Mouse (Mus musculus): ENCODE measurements at regions not wholly inside any gene's neighbourhood (a gene's known extent, or its start where the extent isn't known, plus 50 kb on each side); places are given as distances from the start of the nearest gene placed in this dataset.
"Not testable (repeated sequence)": the region's sequence is repeated elsewhere in the genome, so short reads cannot be mapped to it uniquely, and the experiment has no call there.

DNA sequence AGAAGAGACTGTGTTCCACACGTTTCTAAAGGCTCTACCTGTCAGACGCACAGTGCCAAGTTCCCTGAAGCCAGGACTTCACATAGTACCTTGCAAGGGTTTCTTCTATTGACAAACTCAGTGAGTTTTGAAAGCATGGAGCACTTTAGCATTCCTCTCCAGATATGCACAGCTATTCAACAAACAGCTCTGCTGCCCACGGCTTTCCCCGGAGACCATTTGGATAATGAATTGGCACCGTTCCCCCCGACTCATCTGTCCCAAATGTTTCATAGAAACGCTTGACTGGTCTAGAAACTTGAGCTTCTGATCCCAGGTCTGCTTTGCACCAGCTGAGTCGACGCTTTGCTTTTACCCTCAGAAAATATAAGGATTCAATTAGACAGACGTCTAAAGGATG is 162.2 kb upstream of the St6galnac5 start:
- ATAC-seq (replicated peaks; ENCODE audit: low FRiP score, poor library complexity, severe bottlenecking), result no peak

- no peak for ATAC-seq (replicated peaks; ENCODE audit: low FRiP score, poor library complexity, severe bottlenecking)
These were observed 158.9 kb upstream of the St6galnac5 start for GRCm38 (mm10) chr3:153140985-153141384.

DNA sequence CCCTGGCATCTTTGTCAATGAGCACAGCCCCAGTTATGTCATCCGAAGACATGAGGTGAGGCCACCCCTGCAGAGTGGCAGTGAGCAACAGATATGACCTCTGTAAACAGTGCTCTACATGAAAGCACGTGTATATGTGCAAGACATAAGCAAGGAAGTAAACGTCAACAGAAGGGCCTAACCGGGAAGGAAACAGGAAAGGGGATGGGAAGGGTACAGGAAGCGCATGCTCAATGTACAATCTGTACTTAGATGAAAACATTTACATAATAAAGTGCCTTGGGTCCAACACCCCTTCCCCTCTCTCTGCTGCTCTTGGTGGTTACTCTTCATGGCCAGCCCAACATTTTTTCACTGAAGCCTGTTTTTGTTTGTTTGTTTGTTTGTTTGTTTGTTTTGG is 143.3 kb upstream of the St6galnac5 start:
- ATAC-seq (replicated peaks; ENCODE audit: low FRiP score, poor library complexity, severe bottlenecking), result no peak

DNA sequence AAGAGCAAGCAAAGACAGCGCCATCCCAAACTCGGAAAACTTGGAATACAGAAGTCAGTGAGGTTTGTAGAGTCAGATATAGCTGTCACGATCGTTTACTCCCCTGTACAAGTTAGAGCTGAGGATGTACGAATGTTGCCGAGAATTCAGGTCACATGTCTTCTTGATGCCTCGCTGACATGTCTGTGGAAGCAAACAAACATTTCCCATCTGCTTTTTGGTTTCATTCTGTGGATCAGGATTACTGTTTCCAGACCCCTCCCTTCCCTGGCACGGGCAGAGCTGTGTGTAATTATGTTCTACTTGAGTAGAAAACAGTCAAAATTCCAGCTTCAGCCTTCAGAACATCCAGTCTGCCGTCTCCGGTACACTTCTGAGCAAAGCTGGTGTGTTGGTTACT is 139.9 kb upstream of the St6galnac5 start:
- no peak for ATAC-seq (replicated peaks; ENCODE audit: low FRiP score, poor library complexity, severe bottlenecking)

- no peak for ATAC-seq (replicated peaks; ENCODE audit: low FRiP score, poor library complexity, severe bottlenecking)
These were observed 137.1 kb upstream of the St6galnac5 start for GRCm38 (mm10) chr3:153119142-153119541.

- no peak for ATAC-seq (replicated peaks; ENCODE audit: low FRiP score, poor library complexity, severe bottlenecking)
These were observed 136.6 kb upstream of the St6galnac5 start for GRCm38 (mm10) chr3:153118643-153119042.

DNA sequence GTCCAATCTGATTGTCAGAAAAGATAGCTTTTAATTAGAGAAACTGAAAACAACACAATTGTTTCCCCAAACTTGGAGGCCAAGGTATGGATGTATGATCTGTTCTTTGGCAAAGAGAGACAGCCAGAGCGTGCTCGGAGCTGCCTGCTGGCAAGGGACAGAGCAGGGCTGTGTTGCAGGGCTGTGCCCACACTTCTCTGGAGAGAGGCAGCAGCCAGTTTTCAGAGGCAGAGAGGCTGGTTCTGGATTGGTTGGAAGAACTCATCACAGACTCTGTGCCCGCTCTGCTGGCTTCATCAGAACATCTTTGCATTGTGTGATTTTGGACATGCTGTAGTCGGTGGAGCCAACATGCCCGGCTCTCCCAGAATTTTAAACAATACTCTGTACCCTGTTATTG is 123.5 kb upstream of the St6galnac5 start:
- ATAC-seq (replicated peaks; ENCODE audit: low FRiP score, poor library complexity, severe bottlenecking), result no peak

DNA sequence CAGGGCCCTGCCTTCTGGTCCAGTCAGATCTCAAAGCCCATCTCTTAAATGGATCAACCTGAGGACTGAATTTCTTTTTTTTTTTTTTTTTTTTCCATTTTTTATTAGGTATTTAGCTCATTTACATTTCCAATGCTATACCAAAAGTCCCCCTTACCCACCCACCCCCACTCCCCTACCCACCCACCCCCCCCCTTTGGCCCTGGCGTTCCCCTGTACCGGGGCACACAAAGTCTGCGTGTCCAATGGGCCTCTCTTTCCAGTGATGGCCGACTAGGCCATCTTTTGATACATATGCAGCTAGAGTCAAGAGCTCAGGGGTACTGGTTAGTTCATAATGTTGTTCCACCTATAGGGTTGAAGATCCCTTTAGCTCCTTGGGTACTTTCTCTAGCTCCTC is 108.5 kb upstream of the St6galnac5 start:
- ATAC-seq (replicated peaks; ENCODE audit: low FRiP score, poor library complexity, severe bottlenecking), result not testable (repeated sequence)

- ATAC-seq (replicated peaks; ENCODE audit: low FRiP score, poor library complexity, severe bottlenecking), result no peak
These were observed 103.2 kb upstream of the St6galnac5 start for GRCm38 (mm10) chr3:153085096-153085788.

GRCm38 (mm10) chr3:153084226-153085095 is 102.4 kb upstream of the St6galnac5 start:
- no peak for ATAC-seq (replicated peaks; ENCODE audit: low FRiP score, poor library complexity, severe bottlenecking)

DNA sequence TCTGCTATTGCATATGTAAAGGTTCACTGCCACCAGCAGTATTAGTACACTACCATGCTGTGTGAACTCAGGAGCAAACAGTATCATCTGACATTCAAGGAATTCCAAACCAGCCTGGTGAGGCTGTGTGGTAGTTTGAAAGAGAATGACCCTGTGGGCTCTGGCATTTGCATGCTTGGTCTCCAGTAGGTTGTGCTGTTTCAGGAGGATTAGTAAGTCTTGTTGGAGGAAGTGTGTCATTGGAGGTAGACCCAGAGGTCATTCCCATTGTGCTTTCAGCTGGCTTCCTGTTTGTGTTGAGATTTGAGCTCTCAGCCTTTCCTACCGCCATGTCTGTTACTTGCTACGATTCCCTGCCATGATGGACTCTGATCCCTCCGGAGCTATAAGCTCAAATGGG is 98.3 kb upstream of the St6galnac5 start:
- ATAC-seq (replicated peaks; ENCODE audit: low FRiP score, poor library complexity, severe bottlenecking), result no peak

GRCm38 (mm10) chr3:153077846-153078703 is 96.0 kb upstream of the St6galnac5 start:
- ATAC-seq (replicated peaks; ENCODE audit: low FRiP score, poor library complexity, severe bottlenecking), result no peak

DNA sequence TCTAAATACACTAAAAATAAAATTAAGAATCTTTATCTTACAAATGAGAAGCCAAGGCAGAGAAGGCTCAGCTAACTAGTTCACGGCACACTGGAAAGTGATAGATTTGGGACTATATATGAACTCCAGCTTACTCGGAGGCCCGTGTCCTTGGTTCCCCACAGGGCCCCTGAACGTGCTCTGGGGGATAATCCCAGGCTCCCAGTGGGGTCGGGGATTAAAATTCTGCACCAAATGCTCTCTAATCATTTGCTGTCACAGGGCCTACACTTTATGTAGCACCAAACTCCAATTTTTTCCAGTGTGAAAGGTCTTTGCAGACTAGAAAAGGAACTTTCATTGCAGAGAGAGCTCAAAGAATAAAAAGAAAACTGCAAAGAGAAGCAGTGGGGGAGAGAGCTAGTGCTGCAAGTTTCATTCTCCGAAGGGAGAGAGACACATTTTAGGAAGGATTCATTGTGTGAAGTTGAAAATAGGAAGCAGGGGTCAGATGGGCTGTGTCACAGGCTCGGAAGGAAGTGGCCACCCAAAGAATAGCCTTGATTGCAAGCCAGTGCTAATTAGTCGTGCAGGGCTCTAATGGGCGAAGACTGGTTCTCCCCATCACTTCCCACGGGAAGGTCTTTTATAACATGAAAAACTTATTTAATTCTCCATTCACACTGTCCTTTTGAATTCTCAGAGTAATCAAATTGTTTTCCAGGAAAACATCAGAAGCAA is 90.3 kb upstream of the St6galnac5 start:
- ATAC-seq (replicated peaks; ENCODE audit: low FRiP score, poor library complexity, severe bottlenecking), result no peak

DNA sequence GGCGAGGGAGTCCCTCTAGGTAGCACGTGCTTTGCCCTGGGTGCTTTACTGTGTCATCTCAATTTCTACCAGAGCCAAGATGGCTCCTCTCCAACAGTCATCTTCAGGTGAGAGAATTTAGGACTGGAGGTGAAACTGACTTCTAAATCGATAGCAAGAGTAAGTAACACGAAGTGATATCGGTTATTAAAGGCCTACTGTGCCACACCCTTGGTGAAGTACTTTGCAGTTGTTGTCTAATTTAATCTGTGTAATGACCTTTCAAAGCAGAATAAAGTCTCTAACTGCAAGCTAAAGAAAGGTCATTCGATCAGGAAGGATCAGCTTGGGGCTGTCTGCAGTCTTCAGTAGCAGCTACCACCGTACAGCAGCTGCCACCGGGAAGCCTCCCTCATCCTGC is 89.5 kb upstream of the St6galnac5 start:
- ATAC-seq (replicated peaks; ENCODE audit: low FRiP score, poor library complexity, severe bottlenecking), result no peak

- peak; percentile 67 for ATAC-seq (replicated peaks; ENCODE audit: low FRiP score, poor library complexity, severe bottlenecking)
These were observed 89.1 kb upstream of the St6galnac5 start for GRCm38 (mm10) chr3:153071123-153071522.

GRCm38 (mm10) chr3:153065890-153066289 is 83.8 kb upstream of the St6galnac5 start:
- no peak for ATAC-seq (replicated peaks; ENCODE audit: low FRiP score, poor library complexity, severe bottlenecking)

GRCm38 (mm10) chr3:153053163-153053562 is 71.1 kb upstream of the St6galnac5 start:
- no peak for ATAC-seq (replicated peaks; ENCODE audit: low FRiP score, poor library complexity, severe bottlenecking)

GRCm38 (mm10) chr3:153051566-153051965 is 69.5 kb upstream of the St6galnac5 start:
- ATAC-seq (replicated peaks; ENCODE audit: low FRiP score, poor library complexity, severe bottlenecking), result no peak

- ATAC-seq (replicated peaks; ENCODE audit: low FRiP score, poor library complexity, severe bottlenecking), result no peak
These were observed 63.3 kb upstream of the St6galnac5 start for GRCm38 (mm10) chr3:153045328-153045727.

GRCm38 (mm10) chr3:153033980-153034379 is 51.9 kb upstream of the St6galnac5 start:
- ATAC-seq (replicated peaks; ENCODE audit: low FRiP score, poor library complexity, severe bottlenecking), result no peak
